Mouse (Mus musculus): ENCODE data around the gene Il12a.

DNA sequence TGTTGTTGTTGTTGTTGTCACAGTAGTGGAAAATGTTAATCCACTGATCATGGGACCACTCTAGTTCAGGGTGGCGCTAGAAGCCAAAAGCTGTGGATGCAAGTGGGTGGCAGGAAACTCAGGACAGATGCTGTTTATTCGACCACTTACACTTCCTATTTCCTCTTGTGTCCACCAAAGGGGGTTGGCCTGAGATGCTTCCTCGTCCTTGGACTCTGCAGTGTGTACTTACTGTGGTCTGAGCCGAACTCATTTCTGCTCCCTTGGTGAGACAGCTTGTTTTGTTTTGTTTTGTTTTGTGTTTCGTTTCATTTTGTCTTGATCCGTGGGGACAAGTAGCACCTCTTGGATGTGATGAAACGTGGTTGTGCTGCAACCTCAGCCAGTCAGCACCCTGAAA lies 47.5 kb upstream of the Il12a start:
- TF ChIP-seq CTCF (IDR thresholded peaks at IDR 0.05; ENCODE audit: insufficient read depth, low read length) (no peak), POLR2A (IDR thresholded peaks at IDR 0.05; ENCODE audit: borderline replicate concordance, extremely low read depth, low read depth, low read length) (no peak)

Data from lung, adult 2 months (tissue).